Mouse (Mus musculus): ENCODE results near the gene Golgb1. TPM values are rescaled to one million over a fixed set of nuclear protein-coding genes. Genes with fewer than 3 reads are reported as not detected.

The Golgb1 gene
- polyA plus RNA-seq, 1 experiment from 2014 or later = 88.6 TPM

DNA sequence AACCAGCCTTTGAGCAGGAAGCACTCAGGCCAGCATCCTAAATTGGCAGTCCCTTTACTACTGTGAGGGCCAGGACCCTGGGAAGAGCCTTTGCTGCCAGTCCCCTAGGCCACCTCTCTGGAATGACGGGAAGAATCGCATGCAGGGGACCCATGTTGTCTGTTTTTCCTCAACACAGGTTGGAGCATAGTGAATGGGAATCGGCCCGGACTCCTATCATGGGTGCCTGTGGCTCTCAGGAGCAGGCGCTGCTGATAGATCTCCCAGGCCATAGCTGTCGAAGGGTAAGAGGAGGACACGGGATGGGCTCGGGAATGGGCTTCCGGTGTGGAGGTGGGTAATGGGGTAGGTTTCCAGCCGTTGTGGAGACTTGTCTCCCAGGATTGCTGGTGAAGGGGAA, 56.4 kb downstream of the Golgb1 start:
- Histone ChIP-seq H3K4me2 (ENCODE audit: low read length) (no peak overlapping the region), H3K9me3 (ENCODE audit: control insufficient read depth, low read length) (no peaks in the 10 kb centered on the region), H3K27me3 (ENCODE audit: control insufficient read depth, insufficient read depth, low read length) (no peaks in the 10 kb centered on the region), H3K27ac (replicated peaks; ENCODE audit: low read depth, low read length) (no peak overlapping the region), H3K9ac (replicated peaks; ENCODE audit: low read length) (no peak overlapping the region), H3K4me3 (replicated peaks; ENCODE audit: low read depth, low read length) (no peak overlapping the region), H3K4me1 (ENCODE audit: control insufficient read depth, insufficient read depth, low read length) (no peaks in the 10 kb centered on the region), H3K36me3 (ENCODE audit: control insufficient read depth, insufficient read depth, low read length) (peaks cover 69% of the 10 kb centered on the region)
- DNase-seq (no peak), ATAC-seq (ENCODE audit: low FRiP score, low TSS enrichment) (no peak)
- WGBS = 97% methylated on average over 10 of the region's 10 CpGs

DNA sequence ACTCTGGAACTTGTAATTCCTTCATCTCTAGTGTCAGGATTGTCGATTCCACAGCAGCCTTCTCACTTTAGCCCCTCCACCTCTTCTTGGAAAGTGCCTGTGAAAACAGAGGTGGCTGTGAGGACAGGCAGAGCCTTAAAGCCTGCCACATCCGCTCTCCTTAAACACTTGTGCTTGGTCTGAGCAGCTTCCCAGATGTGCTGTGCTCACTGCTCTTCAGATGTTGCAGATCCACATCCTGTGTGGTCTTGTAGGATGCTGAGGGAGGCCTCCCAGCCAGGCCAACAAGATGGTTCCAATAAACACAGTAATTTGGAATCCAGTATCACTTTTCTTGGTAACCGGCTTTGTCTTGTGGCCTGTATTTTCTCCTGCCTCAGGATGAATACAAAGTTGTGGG, 57.0 kb downstream of the Golgb1 start:
- DNase-seq = no peak

DNA sequence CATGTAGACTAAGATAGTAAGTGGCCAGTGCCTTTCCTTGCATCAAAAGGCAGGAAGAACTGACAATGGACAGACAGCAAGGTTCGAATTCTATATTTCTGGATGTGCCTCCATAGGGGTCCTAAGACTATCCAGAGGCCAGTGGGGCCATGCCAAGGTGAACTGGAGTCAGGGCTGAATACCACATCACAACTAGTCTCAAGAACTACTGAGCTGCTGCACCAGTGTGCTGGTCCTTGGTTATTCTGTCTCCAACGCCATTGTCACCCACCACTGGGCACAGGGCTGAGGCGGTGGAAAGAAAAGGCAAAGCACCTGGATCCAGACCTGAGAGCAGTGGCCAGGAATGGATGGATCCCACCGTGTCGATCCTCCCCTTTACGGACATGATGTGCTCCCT, 57.6 kb downstream of the Golgb1 start:
- Histone ChIP-seq H3K4me2 (ENCODE audit: low read length) (no peak overlapping the region), H3K9ac (replicated peaks; ENCODE audit: low read length) (no peak overlapping the region), H3K27ac (replicated peaks; ENCODE audit: low read depth, low read length) (no peak overlapping the region), H3K4me1 (ENCODE audit: control insufficient read depth, insufficient read depth, low read length) (no peaks in the 10 kb centered on the region), H3K27me3 (ENCODE audit: control insufficient read depth, insufficient read depth, low read length) (no peaks in the 10 kb centered on the region), H3K36me3 (ENCODE audit: control insufficient read depth, insufficient read depth, low read length) (peaks cover 57% of the 10 kb centered on the region), H3K4me3 (replicated peaks; ENCODE audit: low read depth, low read length) (no peak overlapping the region), H3K9me3 (ENCODE audit: control insufficient read depth, low read length) (no peaks in the 10 kb centered on the region)
- ATAC-seq (ENCODE audit: low FRiP score, low TSS enrichment) (no peak), DNase-seq (no peak)
- 95% methylated on average over 6 of the region's 6 CpGs for WGBS

More for the DNA sequence above, 57.0 kb downstream of the Golgb1 start:
- Histone ChIP-seq H3K9me3 (ENCODE audit: control insufficient read depth, low read length) (no peaks in the 10 kb centered on the region), H3K4me3 (replicated peaks; ENCODE audit: low read depth, low read length) (no peak overlapping the region), H3K4me2 (ENCODE audit: low read length) (no peak overlapping the region), H3K9ac (replicated peaks; ENCODE audit: low read length) (no peak overlapping the region), H3K27me3 (ENCODE audit: control insufficient read depth, insufficient read depth, low read length) (no peaks in the 10 kb centered on the region), H3K4me1 (ENCODE audit: control insufficient read depth, insufficient read depth, low read length) (no peaks in the 10 kb centered on the region), H3K36me3 (ENCODE audit: control insufficient read depth, insufficient read depth, low read length) (peaks cover 63% of the 10 kb centered on the region), H3K27ac (replicated peaks; ENCODE audit: low read depth, low read length) (no peak overlapping the region)
- no peak for ATAC-seq (ENCODE audit: low FRiP score, low TSS enrichment)
- WGBS = 91% methylated on average over 3 of the region's 3 CpGs

DNA sequence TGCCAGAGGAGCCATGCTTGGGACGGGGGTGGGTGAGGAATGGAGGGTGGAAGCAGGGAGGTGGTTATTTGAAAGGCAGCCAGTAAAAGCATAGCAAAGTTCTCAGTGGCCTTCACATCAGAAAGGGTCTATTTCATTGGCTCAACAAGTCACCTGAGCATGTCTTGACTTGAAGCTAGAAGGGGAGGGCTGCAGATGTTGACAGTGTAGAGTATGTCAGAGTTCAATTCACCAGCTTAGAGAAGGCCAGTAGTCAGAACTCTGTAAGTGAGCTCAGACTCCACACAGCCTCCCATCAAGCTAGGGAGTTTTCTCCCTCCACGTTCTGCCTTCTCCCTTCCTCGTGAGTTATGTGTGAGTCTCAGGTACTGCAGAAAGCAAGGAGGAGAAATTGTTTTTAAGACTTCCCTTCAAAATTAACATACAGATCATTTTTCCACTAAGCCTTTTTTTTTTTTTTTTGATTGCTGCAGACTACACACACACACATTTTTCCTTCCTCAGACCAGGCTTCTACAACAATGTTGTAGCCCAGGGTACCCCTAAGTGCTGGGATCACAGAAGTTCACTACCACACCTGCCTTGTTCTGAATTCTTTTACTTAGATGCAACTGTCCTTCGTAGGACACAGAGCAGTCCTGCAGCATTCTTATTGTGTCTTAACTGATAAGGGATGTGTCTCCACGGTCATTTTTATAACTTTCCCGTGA, 59.3 kb downstream of the Golgb1 start:
- H3K4me2 ChIP-seq (ENCODE audit: low read length) = no peak overlapping the region
- WGBS = 84% methylated on average over 6 of the region's 6 CpGs
- H3K9ac ChIP-seq (replicated peaks; ENCODE audit: low read length) = no peak overlapping the region
- DNase-seq = no peak
- H3K4me1 ChIP-seq (ENCODE audit: control insufficient read depth, insufficient read depth, low read length) = no peaks in the 10 kb centered on the region
- no peaks in the 10 kb centered on the region for H3K9me3 ChIP-seq (ENCODE audit: control insufficient read depth, low read length)
- H3K27ac ChIP-seq (replicated peaks; ENCODE audit: low read depth, low read length) = no peak overlapping the region
- peaks cover 39% of the 10 kb centered on the region for H3K36me3 ChIP-seq (ENCODE audit: control insufficient read depth, insufficient read depth, low read length)
- ATAC-seq (ENCODE audit: low FRiP score, low TSS enrichment) = no peak
- H3K4me3 ChIP-seq (replicated peaks; ENCODE audit: low read depth, low read length) = no peak overlapping the region
- H3K27me3 ChIP-seq (ENCODE audit: control insufficient read depth, insufficient read depth, low read length) = no peaks in the 10 kb centered on the region

DNA sequence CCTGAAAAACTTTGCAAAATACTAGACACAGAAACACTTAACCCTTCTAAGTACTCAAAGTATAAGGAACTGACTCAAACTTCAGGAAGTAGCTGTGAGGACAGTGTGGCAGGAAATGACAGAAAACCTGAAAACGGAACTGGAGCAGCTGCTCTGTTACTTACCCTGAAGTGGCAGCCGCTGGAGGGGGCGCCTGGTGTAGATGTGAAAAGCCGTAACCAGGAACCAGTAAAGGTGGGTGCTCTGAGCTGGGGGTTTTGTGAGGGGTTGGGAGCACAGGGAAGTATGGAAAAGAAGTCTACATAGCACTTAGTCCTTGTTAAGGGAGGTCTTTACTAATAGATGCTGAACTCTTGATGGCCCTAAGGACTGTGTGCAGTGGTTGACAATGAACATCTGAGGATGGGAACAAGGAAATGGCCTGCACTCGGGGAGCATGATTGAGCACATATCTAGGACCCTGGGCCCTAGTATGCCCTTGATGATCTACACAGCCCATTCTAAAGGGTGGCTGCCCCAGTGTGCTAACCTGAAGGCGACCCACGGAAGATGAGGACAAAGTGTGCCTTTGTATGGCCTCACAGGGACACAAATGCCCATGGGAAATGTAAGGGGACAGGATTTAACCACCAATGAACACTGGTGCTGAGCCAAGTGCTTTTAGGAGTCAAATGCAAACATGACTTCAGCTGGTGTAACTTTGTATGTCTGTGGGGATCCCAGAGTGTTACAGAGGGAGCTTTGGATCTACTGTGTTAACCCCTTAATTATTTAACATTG, 60.1 kb downstream of the Golgb1 start, which contains the start of gene Hcls1:
Hcls1 (plus strand) TSS at position 143 of the 780 bp plus-strand sequence.
- no peak within 1 kb of the TSS for H3K4me3 ChIP-seq (replicated peaks; ENCODE audit: low read depth, low read length)
- H3K36me3 ChIP-seq (ENCODE audit: control insufficient read depth, insufficient read depth, low read length) = peaks cover 32% of the 10 kb centered on the region
- no peak within 1 kb of the TSS for H3K4me2 ChIP-seq (ENCODE audit: low read length)
- WGBS = 88% methylated on average over 7 of the region's 7 CpGs
- H3K4me1 ChIP-seq (ENCODE audit: control insufficient read depth, insufficient read depth, low read length) = no peaks in the 10 kb centered on the region
- H3K27me3 ChIP-seq (ENCODE audit: control insufficient read depth, insufficient read depth, low read length) = no peaks in the 10 kb centered on the region
- H3K9me3 ChIP-seq (ENCODE audit: control insufficient read depth, low read length) = no peaks in the 10 kb centered on the region
- no peak within 1 kb of the TSS for H3K27ac ChIP-seq (replicated peaks; ENCODE audit: low read depth, low read length)
- no peak within 1 kb of the TSS for H3K9ac ChIP-seq (replicated peaks; ENCODE audit: low read length)
- no peak for ATAC-seq (ENCODE audit: low FRiP score, low TSS enrichment)
- DNase-seq = no peak

DNA sequence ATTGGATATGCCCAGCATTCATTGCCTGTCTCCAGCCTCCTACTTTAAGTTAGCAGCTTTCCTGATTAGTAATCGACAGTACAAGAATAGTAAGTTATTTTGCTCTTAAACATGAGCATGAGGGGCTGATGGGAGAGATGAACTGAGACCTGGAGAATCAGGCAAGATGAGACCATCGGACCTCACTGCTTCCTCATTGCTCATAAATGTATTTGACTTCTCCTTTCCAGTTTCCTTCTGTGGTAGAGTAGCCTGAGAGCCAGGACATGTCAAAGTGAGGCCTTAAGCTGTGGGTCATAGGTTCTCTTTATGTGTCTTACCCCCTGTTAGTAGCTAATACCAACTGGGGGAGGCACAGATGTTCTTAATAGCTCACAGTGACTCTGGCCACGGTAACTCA, 60.9 kb downstream of the Golgb1 start:
- Histone ChIP-seq H3K27ac (replicated peaks; ENCODE audit: low read depth, low read length) (no peak overlapping the region), H3K4me2 (ENCODE audit: low read length) (no peak overlapping the region), H3K9me3 (ENCODE audit: control insufficient read depth, low read length) (no peaks in the 10 kb centered on the region), H3K4me1 (ENCODE audit: control insufficient read depth, insufficient read depth, low read length) (no peaks in the 10 kb centered on the region), H3K27me3 (ENCODE audit: control insufficient read depth, insufficient read depth, low read length) (no peaks in the 10 kb centered on the region), H3K9ac (replicated peaks; ENCODE audit: low read length) (no peak overlapping the region), H3K4me3 (replicated peaks; ENCODE audit: low read depth, low read length) (no peak overlapping the region), H3K36me3 (ENCODE audit: control insufficient read depth, insufficient read depth, low read length) (peaks cover 24% of the 10 kb centered on the region)
- ATAC-seq (ENCODE audit: low FRiP score, low TSS enrichment) (no peak), DNase-seq (no peak)
- WGBS = 85% methylated on average over 3 of the region's 3 CpGs

DNA sequence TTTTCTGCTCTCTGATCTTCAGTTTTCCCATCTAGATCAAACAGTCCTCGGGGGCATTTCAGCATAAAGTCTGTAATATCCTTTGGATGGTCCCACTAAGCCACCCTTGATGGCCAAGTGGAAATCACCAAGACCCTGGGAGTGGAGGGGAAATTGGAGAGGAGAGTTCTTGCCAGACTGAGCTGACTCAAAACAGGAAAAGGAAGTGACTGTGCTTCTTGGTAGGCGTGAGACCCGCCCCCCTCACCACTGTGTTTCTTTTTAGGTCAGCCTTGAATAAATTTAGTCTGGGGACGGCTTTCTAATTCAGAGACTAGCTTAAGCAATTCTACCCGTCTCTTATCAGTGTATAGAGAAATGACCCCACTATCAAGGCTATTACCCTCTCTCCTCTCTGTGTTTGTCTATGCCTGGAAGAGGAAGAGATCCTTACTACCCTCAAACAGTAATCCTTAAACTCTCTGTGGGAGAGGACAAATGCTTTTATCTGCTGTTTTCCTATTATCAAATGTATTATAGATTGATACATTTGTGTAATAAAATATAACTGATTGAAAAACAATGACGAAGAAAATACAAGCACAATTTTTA, 66.3 kb downstream of the Golgb1 start:
- Histone ChIP-seq H3K27me3 (ENCODE audit: control insufficient read depth, insufficient read depth, low read length) (no peaks in the 10 kb centered on the region), H3K4me2 (ENCODE audit: low read length) (no peak overlapping the region), H3K36me3 (ENCODE audit: control insufficient read depth, insufficient read depth, low read length) (no peaks in the 10 kb centered on the region), H3K9me3 (ENCODE audit: control insufficient read depth, low read length) (no peaks in the 10 kb centered on the region), H3K27ac (replicated peaks; ENCODE audit: low read depth, low read length) (no peak overlapping the region), H3K9ac (replicated peaks; ENCODE audit: low read length) (no peak overlapping the region), H3K4me3 (replicated peaks; ENCODE audit: low read depth, low read length) (no peak overlapping the region), H3K4me1 (ENCODE audit: control insufficient read depth, insufficient read depth, low read length) (peaks cover 3% of the 10 kb centered on the region; the same call in 1 of the 2 replicates)
- WGBS = 81% methylated on average over 6 of the region's 6 CpGs
- DNase-seq (no peak), ATAC-seq (ENCODE audit: low FRiP score, low TSS enrichment) (no peak)

DNA sequence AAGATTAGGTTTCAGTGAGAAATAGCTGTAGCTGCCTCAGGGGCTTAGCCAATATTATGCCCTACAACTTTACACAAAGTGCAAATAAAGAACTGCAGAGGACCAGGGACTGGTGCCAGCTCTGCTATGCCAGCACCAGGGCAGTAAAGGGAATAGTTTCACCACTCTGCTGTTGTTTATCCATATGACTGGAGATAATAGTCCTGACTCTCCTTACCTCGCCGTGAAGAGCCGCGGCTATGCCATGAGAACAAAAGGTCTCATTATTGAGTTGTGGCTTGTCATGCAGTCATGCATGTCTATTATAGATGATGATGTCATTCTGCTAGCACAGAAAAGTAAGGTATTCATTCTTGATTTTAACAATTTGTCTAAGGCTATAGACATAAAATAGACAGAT, 67.0 kb downstream of the Golgb1 start:
- no peak for DNase-seq
- H3K9ac ChIP-seq (replicated peaks; ENCODE audit: low read length) = no peak overlapping the region
- no peak overlapping the region for H3K27ac ChIP-seq (replicated peaks; ENCODE audit: low read depth, low read length)
- 34% methylated on average over 4 of the region's 4 CpGs for WGBS
- H3K27me3 ChIP-seq (ENCODE audit: control insufficient read depth, insufficient read depth, low read length) = no peaks in the 10 kb centered on the region
- no peaks in the 10 kb centered on the region for H3K36me3 ChIP-seq (ENCODE audit: control insufficient read depth, insufficient read depth, low read length)
- H3K4me3 ChIP-seq (replicated peaks; ENCODE audit: low read depth, low read length) = no peak overlapping the region
- peaks cover 3% of the 10 kb centered on the region; the same call in 1 of the 2 replicates for H3K4me1 ChIP-seq (ENCODE audit: control insufficient read depth, insufficient read depth, low read length)
- H3K9me3 ChIP-seq (ENCODE audit: control insufficient read depth, low read length) = no peaks in the 10 kb centered on the region
- no peak for ATAC-seq (ENCODE audit: low FRiP score, low TSS enrichment)
- H3K4me2 ChIP-seq (ENCODE audit: low read length) = no peak overlapping the region

Measured in midbrain, embryonic 14.5 days (tissue).